Mouse (Mus musculus) kidney, adult 2 months (tissue): Measurements from ENCODE around the gene 1110032F04Rik. TPM values are rescaled to one million over a fixed set of nuclear protein-coding genes. Genes with fewer than 3 reads are reported as not detected.

ENCODE experiments used
- DNase-seq: peaks from one replicate; pipeline ENCODE4 v3.0.0; 2021
- H3K27ac ChIP-seq: fragments of 200-500 bp; 2 replicates; pipeline ENCODE4 v1.5.1; 2012; ENCODE audit warnings: low read depth, low read length, control low read depth, inconsistent platforms; ENCODE audit not compliant: insufficient read depth
- H3K27me3 ChIP-seq: fragments of 200-500 bp; replicated peaks from 2 replicates; pipeline ENCODE4 v1.6.1; 2012; ENCODE audit warnings: mild to moderate bottlenecking, moderate library complexity, low read length, inconsistent platforms; ENCODE audit not compliant: control insufficient read depth, insufficient read depth
- H3K36me3 ChIP-seq: fragments of 200-500 bp; 2 replicates; pipeline ENCODE4 v1.6.1; 2012; ENCODE audit warnings: mild to moderate bottlenecking, moderate library complexity, low read length, inconsistent platforms; ENCODE audit not compliant: control insufficient read depth, insufficient read depth
- H3K4me1 ChIP-seq: fragments of 200-500 bp; 2 replicates; pipeline ENCODE4 v1.6.1; 2011; ENCODE audit warnings: low read length; ENCODE audit not compliant: control insufficient read depth, insufficient read depth
- H3K4me3 ChIP-seq: fragments of 200-500 bp; 2 replicates; pipeline ENCODE4 v1.5.1; 2011; ENCODE audit warnings: mild to moderate bottlenecking, low read depth, low read length, control low read depth; ENCODE audit not compliant: insufficient read depth
- CTCF ChIP-seq: fragments of 200-500 bp; conservative IDR thresholded peaks from 2 replicates; pipeline ENCODE4 v1.5.1; 2011; ENCODE audit warnings: low read depth, mild to moderate bottlenecking, control low read depth, low read length, moderate library complexity, mixed read lengths; ENCODE audit not compliant: insufficient read depth, insufficient read length
- POLR2A ChIP-seq: fragments of 200-500 bp; IDR thresholded peaks from one replicate; pipeline ENCODE4 v1.6.1; 2011; ENCODE audit warnings: low read depth, low read length, control low read depth
- WGBS: fragments of 180-500 bp; shearing (Covaris S2); methylation state at CpG from one replicate; pipeline ENCODE4 v1.1.7; 2018; 5-methylcytosine and 5-hydroxymethylcytosine counted together
- polyA plus RNA-seq: library from polyadenylated mRNA; depleted of rRNA; stranded (reverse); fragments of >200 nt; gene quantifications from 2 replicates; pipeline ENCODE4 v1.2.3, GENCODE M21; 2012

1110032F04Rik gene
- polyA plus RNA-seq, 1 experiment = 1.9 TPM

DNA sequence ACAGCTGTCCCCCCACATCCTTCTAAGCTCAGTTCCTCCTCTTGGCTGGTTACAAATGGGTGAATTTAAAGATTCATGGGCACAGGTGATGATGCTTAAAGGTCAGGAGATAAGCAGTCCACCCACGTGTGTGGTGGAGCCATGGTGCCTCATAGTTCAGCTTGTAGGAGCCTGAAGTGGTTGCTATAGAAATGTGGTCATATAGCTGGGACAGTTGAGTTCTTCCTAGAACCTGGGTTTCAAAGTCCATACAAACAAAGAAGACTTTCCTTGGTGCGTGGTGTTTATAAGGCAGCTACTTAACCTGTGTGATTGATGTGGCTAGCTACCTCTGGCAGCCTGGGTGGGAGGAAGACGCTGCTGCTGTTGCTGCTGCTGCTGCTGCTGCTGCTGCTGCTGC, 39.4 kb upstream of the 1110032F04Rik start:
- DNase-seq = no peak
- WGBS = 64% methylated on average over 3 of the region's 3 CpGs

DNA sequence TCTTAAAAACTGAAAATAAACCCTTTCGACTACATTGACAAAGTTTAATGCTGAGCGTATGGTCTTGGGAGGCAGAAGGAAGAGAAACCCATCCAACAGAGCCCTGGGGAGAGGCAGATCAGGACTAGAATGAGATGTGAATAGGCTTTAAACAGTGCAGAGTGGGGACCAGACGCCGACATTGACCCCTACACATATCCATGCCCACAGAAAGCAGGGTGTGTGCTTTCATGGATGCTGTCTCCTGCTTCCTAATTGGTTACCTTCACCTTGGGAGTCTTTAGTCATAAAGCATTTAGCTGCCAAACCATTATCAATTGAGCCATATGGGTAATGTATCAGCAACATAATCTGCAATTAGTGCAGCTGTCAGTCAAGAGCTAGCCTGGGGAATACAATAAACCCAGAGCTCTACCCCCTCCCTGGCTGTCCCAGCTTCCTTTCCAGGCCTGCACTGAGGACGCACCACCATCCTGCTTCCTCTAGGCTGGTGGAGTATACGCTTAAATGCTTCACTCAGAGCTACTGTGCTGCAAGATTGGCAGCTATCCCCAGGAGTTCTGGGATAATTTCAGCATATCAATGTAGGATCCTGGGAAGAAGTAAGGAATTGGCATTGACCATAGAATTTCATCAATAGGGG, 32.4 kb upstream of the 1110032F04Rik start:
- Histone ChIP-seq H3K4me3 (no peak overlapping the region), H3K36me3 (no peaks in the 10 kb centered on the region), H3K27me3 (no peaks in the 10 kb centered on the region), H3K27ac (no peak overlapping the region), H3K4me1 (no peaks in the 10 kb centered on the region)
- no peak for DNase-seq
- TF ChIP-seq POLR2A = no peak
- WGBS = 92% methylated on average over 6 of the region's 6 CpGs

More for the DNA sequence above, 39.4 kb upstream of the 1110032F04Rik start:
- no peaks in the 10 kb centered on the region for H3K4me1 ChIP-seq
- H3K36me3 ChIP-seq = no peaks in the 10 kb centered on the region
- no peaks in the 10 kb centered on the region for H3K27me3 ChIP-seq
- H3K27ac ChIP-seq = no peak overlapping the region
- TF ChIP-seq POLR2A (no peak), CTCF (no peak)
- H3K4me3 ChIP-seq = no peak overlapping the region

DNA sequence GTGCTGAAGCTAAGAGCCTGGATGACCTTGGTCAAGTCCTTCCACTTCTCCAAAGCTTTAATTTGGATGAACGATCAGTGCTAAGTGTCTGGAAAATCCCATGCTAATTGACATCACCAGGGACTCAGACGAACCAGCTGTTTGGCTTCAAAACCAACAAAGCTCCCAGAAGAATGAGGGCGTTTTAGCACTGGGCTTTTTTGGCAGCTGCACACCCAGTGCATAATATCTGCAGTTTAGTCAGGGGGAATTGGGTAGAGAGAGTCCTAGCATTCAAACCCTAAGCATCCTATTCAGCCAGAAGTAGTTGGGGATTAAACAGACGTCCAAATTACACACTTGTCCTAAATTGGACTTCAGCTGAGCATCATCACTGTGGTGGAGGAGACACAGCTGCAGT, 29.2 kb upstream of the 1110032F04Rik start:
- TF ChIP-seq POLR2A (no peak), CTCF (no peak)
- Histone ChIP-seq H3K27ac (no peak overlapping the region), H3K4me3 (no peak overlapping the region), H3K27me3 (no peaks in the 10 kb centered on the region), H3K4me1 (no peaks in the 10 kb centered on the region), H3K36me3 (no peaks in the 10 kb centered on the region)
- no peak for DNase-seq
- 57% methylated on average over 4 of the region's 4 CpGs for WGBS

DNA sequence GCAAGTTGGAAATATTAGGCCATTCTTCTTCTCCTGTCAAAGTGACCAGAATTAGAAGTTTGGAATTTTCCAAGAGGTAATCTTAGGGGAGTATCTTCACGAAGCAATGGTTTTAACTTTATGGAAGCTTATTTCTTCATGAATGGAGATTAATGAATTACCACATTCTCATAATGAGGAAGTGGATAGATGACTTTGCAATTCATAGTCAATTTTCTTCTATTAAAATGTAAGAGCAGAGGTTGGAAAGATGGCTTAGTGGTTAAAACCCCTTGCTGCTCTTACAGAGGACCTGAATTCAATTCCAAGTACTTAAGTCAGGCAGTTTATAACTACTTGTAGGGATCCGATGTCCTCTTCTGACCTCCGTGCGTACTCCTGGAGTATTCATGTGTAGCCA, 25.4 kb upstream of the 1110032F04Rik start:
- no peak overlapping the region for H3K4me3 ChIP-seq
- H3K27ac ChIP-seq = no peak overlapping the region
- H3K36me3 ChIP-seq = no peaks in the 10 kb centered on the region
- peak; percentile 13 for DNase-seq
- H3K4me1 ChIP-seq = no peaks in the 10 kb centered on the region
- H3K27me3 ChIP-seq = no peaks in the 10 kb centered on the region
- TF ChIP-seq POLR2A (no peak), CTCF (no peak)
- 80% methylated on average over 4 of the region's 4 CpGs for WGBS

DNA sequence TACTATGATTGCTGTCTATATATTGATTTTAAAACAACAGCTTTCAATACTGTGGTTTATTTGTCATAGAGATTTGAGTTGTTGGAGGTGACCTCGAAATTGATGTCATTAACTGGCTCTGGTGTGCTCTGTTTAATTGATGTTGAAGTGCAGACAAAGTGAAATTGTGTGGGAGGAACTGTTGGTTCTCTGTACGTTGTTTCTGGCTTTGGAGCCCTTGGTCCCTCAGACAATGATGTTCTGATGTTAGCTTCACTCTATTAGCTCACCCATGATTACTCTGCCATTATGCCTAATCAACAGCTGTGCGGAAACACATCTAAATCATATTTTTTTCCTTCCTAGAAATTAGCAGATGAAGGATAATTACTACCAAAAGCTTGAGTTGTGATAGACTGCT, 21.1 kb upstream of the 1110032F04Rik start:
- Histone ChIP-seq H3K27ac (no peak overlapping the region), H3K4me1 (no peaks in the 10 kb centered on the region), H3K4me3 (no peak overlapping the region), H3K36me3 (no peaks in the 10 kb centered on the region), H3K27me3 (no peaks in the 10 kb centered on the region)
- TF ChIP-seq POLR2A (no peak), CTCF (no peak)
- 72% methylated on average over 3 of the region's 3 CpGs for WGBS
- no peak for DNase-seq

DNA sequence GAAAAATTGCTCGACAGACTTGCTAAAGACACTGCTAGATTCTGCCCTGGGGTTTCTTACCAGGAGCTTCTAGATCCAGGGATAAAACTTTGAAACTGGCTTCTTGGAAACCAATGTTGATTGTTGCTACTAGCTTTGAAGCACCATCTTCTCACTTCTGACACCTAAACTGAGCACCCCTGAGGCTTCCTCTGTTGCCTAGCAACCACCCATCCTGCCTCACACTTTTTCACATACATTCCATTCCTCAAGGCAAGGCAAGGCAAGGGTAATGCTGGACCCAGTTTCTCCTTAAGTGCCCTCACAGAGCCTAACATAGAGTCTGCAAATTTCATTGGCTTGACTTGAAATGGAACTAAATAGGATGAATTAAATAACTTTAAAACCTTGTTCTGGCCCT, 17.0 kb upstream of the 1110032F04Rik start:
- TF ChIP-seq CTCF = no peak
- no peak for TF ChIP-seq POLR2A
- Histone ChIP-seq H3K4me3 (no peak overlapping the region), H3K4me1 (no peaks in the 10 kb centered on the region), H3K36me3 (no peaks in the 10 kb centered on the region), H3K27ac (no peak overlapping the region), H3K27me3 (no peaks in the 10 kb centered on the region)
- 85% methylated on average over 1 of the region's 1 CpGs for WGBS
- DNase-seq = no peak

DNA sequence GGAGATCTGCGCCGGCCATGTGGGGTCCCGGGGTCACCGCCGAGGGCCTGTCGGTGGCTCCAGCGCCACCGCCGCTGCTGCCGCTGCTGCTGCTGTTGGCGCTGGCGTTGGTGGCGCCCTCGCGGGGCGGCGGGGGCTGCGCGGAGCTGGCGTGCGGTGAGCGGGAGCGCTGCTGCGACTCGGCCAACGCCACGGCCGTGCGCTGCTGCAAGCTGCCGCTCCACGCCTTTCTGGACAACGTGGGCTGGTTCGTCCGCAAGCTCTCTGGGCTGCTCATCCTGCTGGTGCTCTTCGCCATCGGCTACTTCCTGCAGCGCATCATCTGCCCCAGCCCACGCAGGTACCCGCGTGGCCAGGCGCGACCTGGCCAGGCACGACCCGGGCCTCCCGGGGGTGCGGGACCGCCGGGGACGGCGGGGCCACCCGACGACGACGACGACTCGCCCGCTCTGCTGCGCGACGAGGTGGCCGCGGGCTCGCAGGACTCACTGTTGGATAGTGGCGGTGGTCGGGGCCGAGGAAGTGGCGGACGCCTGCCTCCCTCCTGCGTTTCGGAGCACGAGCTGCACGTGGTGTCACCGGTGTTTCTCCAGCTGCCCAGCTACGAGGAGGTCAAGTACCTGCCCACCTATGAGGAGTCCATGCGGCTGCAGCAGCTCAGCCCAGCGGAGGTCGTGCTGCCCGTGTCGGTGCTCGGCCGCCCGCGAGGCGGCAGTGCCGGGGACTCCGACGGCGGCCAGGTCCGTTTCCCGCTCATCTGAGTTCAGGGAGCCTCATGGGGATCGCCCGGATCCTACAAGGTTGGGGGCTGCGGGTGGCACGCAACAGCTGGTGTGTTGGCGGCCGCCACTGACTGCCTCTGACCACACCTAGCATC, 543 bp downstream of the 1110032F04Rik start:
- peak; percentile 31 for DNase-seq
- peak overlapping the region; percentile 54 for H3K4me3 ChIP-seq

More for the DNA sequence above, 543 bp downstream of the 1110032F04Rik start:
- TF ChIP-seq CTCF (no peak), POLR2A (no peak)
- under 1% methylated on average over 95 of the region's 96 CpGs for WGBS
- no peak overlapping the region for H3K27ac ChIP-seq
- no peaks in the 10 kb centered on the region for H3K4me1 ChIP-seq
- H3K27me3 ChIP-seq = peaks cover 2% of the 10 kb centered on the region; the same call in 1 of the 2 replicates
- H3K36me3 ChIP-seq = no peaks in the 10 kb centered on the region
